Mouse (Mus musculus) gastrocnemius, postnatal 36 days (tissue): ENCODE data around the gene Zdhhc5. TPM values are rescaled to one million over a fixed set of nuclear protein-coding genes. Genes with fewer than 3 reads are reported as not detected.

ENCODE experiments used
- DNase-seq, 2 experiments: peaks; one replicate each; pipeline ENCODE4 v3.0.0; 2022
- intact Hi-C: fragments of 180-260 bp; cut with DNase I; formaldehyde crosslinking; loops from one replicate; pipeline ENCODE4 v1.15.1; 2025
- microRNA-seq, 2 experiments: library from miRNA; unstranded; fragments of <30 nt; microRNA quantifications; one replicate each; pipeline ENCODE4 v1.2.0; 2021
- total RNA-seq, 2 experiments: library from RNA; stranded (reverse); gene quantifications; 2 replicates each; pipeline ENCODE4 v1.2.3; 2021

Gene Zdhhc5
- total RNA-seq, 2 experiments from 2014 or later: 57.5 to 62.2 TPM

GRCm38 (mm10) chr2:84658806-84659205 lies 56.2 kb downstream of the Zdhhc5 start, which contains the start of gene Btbd18:
Gene Btbd18, plus strand, starts transcription at chr2:84659079.
- DNase-seq: no peak
- intact Hi-C loops: no loop called here

GRCm38 (mm10) chr2:84655864-84656263 lies 59.1 kb downstream of the Zdhhc5 start:
- intact Hi-C loops: no loop called here
- no peak for DNase-seq

- DNase-seq: no peak
- intact Hi-C loops: no loop called here
Observed at GRCm38 (mm10) chr2:84653354-84653753, 61.6 kb downstream of the Zdhhc5 start.

DNA sequence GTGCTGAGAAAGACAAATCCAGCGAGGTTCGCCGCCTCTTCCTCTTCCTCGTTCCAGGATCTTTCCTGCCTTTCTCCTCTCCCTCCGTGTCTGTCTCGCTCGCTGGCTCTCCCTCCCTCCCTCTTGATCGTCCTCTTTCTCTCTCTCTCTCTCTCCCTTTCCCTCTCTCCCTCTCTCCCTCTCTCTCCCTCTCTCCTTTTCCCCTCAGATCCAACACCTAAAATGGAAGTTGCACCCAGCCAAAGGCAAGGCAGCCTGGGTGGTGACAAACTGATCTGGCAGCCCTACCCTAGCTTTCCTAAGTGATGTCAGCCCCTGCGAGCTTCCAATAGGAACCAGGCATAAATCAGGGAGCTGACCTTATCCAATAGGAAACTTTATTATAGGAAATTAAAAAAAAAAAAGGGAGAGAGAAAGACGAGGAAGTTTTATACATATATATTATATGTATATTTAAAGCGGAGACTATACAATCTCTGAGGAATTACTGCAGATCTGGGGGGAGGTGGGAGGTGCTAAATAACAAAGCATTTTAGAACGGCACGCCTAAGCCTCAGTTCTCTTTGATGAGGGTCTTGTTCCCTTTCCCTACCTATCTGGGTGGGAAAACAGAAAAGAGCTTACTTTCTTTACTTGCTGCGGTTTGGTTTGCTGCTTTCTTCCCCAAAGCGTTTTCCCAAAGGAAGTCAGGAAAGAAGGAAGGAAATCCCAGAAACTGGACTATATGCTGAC lies 64.3 kb downstream of the Zdhhc5 start, which contains the start of gene Ctnnd1:
TSS of gene Ctnnd1 (minus strand) at position 302 of the 732 bp plus-strand sequence.
- peak; percentile 64 to 83 for DNase-seq

GRCm38 (mm10) chr2:84649674-84650073 lies 65.3 kb downstream of the Zdhhc5 start:
- intact Hi-C loops: no loop called here
- no peak for DNase-seq

More for the DNA sequence above, 64.3 kb downstream of the Zdhhc5 start, which contains the start of gene Ctnnd1:
- intact Hi-C loops: no loop called here

DNA sequence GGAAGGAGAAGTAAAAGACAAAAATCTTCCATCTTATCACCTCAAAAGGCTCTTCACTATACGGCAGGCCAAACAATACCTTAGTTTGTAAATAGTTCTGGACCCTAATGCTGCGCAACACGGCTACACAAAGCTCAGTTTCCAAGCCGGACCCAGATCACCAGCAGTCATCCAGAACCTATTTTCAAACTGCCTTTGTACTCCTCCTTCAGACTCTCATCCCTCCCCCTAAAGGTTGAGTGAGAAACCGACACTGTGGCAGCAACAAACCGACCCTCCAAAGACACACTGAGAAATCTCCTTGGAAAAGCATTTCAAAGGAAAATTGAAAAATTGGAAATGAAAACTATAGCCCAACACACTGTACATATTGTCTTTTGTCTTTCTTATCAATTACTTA lies 66.6 kb downstream of the Zdhhc5 start:
- intact Hi-C loops: no loop called here
- DNase-seq: no peak

- DNase-seq: no peak
- intact Hi-C loops: no loop called here
Observed at GRCm38 (mm10) chr2:84647051-84647568, 67.9 kb downstream of the Zdhhc5 start.

GRCm38 (mm10) chr2:84646138-84646537 lies 68.8 kb downstream of the Zdhhc5 start:
- intact Hi-C loops: no loop called here
- DNase-seq: no peak

DNA sequence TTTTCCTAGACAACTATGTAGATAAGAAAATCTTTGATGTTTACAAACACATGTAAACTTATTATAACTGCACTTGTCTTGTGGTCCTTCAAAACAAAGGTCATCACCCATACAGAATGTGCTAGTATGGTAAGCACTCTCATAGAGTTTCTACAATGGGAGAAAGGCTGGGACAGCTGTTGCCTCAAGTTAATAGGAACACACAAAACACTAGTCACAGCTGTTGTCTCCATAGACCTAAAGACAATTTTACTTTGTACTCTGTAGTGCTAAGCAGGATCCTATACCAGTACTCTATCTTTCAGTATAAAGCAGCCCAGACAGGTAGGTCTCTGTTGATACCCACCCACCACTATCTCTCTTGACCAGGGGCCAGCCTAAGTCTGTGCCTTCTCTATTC lies 74.1 kb downstream of the Zdhhc5 start:
- DNase-seq: no peak
- intact Hi-C loops: no loop called here

DNA sequence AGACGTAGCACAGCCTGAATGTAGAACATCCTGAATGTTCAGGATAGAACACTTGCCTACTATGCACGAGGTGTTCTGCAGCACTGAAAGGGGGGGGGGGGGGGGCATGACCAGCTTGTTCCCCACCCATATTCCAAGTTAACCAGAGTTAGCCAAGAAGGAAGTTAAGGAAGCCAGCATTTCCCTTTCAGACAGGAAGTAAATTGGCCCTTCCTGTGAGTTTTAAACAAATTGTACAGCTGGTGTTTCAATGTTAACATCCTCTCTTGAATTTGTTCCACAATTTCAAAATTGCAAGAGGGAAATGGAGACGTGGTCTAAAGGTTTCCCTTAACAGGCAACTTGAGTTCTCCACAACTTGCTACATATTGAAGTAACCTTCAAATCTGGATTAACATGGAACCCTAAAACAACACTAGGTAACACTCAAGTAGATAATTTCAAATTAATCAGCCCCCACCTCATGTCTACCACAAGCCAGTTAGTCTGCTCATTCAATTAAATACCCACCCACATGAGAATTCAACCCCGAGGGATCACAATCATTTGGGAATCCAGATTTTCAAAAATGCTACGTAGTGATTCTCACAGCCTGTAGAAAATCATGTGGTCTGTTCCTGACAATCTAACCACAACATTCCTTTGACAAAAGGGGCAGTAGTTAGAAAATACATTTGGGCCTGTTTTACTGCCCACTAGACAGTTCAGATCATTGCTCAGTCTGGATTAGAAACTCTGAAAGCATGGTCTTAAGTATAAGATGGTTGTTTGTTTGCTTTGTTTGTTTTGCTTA lies 76.4 kb downstream of the Zdhhc5 start:
- intact Hi-C loops: no loop called here
- no peak for DNase-seq

Small RNA genes within 50 kb of the gene (microRNA-seq; reads per million reads assigned to microRNA genes)
- gene Mir130a: 4,017 to 4,727 reads per million in 2 experiments

Other genes with a start within 250 kb of the Zdhhc5 start
- 1 to 10 TPM; 2.1 to 2.3 TPM for gene Tfpi, start 238.4 kb downstream of the Zdhhc5 start, total RNA-seq
- 10 to 100 TPM; 28.8 to 29.9 TPM for gene Ctnnd1, start 64.4 kb downstream of the Zdhhc5 start, total RNA-seq
- not detected for gene Btbd18, start 56.1 kb downstream of the Zdhhc5 start, total RNA-seq
- gene Selenoh, start 44.4 kb downstream of the Zdhhc5 start, total RNA-seq: 10 to 100 TPM in 1 of 2 experiments, 1 to 10 TPM in 1; 6.8 to 13.0 TPM
- not detected for gene Gm28635, start 37.1 kb downstream of the Zdhhc5 start, total RNA-seq
- 1 to 10 TPM; 5.2 to 6.7 TPM for gene Med19, start 36.8 kb downstream of the Zdhhc5 start, total RNA-seq
- 10 to 100 TPM; 45.8 to 50.2 TPM for gene Tmx2, start 36.0 kb downstream of the Zdhhc5 start, total RNA-seq
- 1 to 10 TPM; 2.8 to 3.6 TPM for gene Clp1, start 12.2 kb upstream of the Zdhhc5 start, total RNA-seq
- gene Ypel4, start 18.9 kb upstream of the Zdhhc5 start, total RNA-seq: under 1 TPM; 0.35 to 0.61 TPM
- gene Gm19426, start 28.5 kb upstream of the Zdhhc5 start, total RNA-seq: under 1 TPM in 1 of 2 experiments, not detected in 1; 0.51 TPM
- gene Serping1, start 60.3 kb upstream of the Zdhhc5 start, total RNA-seq: 10 to 100 TPM; 44.8 to 46.5 TPM
- gene Ube2l6, start 83.6 kb upstream of the Zdhhc5 start, total RNA-seq: 1 to 10 TPM; 2.6 to 3.5 TPM
- gene Smtnl1, start 107.5 kb upstream of the Zdhhc5 start, total RNA-seq: 10 to 100 TPM; 58.7 to 84.0 TPM
- 10 to 100 TPM; 39.6 to 55.9 TPM for gene Timm10, start 111.8 kb upstream of the Zdhhc5 start, total RNA-seq
- 10 to 100 TPM in 1 of 2 experiments, 1 to 10 TPM in 1; 7.6 to 19.2 TPM for gene Slc43a1, start 123.7 kb upstream of the Zdhhc5 start, total RNA-seq
- gene Rtn4rl2, start 171.5 kb upstream of the Zdhhc5 start, total RNA-seq: under 1 TPM; 0.20 to 0.26 TPM
- 10 to 100 TPM; 17.9 to 30.2 TPM for gene Slc43a3, start 221.4 kb upstream of the Zdhhc5 start, total RNA-seq